Mouse (Mus musculus) left cerebral cortex, adult 9 months (tissue): ENCODE data around the gene Gigyf2.

Experiments
- DNase-seq, 2 experiments: peaks; one replicate each; pipeline ENCODE4 v3.0.0; 2022; ENCODE audit warnings: low spot score in 2 of 2

The Gigyf2 gene

GRCm38 (mm10) chr1:87316672-87317071 is 10.1 kb upstream of the Gigyf2 start:
- peak in 1 of 2 experiments; percentile 19 for DNase-seq

- no peak for DNase-seq
Observed at GRCm38 (mm10) chr1:87321071-87321470, 5.7 kb upstream of the Gigyf2 start.

DNA sequence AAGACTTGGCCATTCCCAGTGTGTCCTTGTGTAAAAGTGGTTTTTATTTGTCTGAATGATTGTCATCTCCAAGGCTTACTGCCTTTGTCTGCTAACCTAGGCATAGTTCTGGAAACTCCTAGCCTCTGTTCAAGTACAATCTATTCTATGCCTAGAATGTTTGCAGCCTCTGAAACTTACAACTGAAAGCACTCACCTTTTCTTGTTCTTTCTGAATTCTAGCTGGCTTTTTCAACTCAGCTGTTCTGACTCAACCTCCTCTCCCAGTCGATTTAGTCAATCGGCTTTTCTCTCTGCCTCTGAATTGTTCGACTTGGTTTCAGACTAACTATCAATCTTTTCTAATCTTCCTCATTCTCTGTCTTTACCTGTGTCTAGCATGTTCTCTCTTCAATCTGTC is 4.0 kb upstream of the Gigyf2 start:
- no peak for DNase-seq

DNA sequence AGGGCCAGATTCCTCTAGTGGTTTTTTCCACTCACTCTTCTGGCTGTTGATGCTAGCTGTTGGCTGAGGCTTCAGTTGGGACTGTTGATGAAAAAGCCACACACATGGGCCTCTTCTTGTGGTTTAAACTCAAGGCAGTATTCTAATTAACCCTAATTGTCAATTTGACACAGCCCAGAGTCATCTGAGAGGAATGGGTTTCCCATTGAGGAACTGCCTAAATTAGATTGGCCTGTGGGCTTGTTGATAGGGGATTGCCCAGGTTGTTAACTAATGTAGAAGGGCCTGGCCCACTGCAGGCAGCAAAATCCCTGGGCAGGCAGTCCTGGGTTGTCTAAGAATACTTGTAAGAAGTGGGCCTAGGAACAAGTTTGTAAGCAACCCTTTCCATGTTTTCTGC is 2.1 kb upstream of the Gigyf2 start:
- DNase-seq: no peak

- DNase-seq: peak in 1 of 2 experiments; percentile 28
Observed at GRCm38 (mm10) chr1:87327165-87327861, 515 bp downstream of the Gigyf2 start.

DNA sequence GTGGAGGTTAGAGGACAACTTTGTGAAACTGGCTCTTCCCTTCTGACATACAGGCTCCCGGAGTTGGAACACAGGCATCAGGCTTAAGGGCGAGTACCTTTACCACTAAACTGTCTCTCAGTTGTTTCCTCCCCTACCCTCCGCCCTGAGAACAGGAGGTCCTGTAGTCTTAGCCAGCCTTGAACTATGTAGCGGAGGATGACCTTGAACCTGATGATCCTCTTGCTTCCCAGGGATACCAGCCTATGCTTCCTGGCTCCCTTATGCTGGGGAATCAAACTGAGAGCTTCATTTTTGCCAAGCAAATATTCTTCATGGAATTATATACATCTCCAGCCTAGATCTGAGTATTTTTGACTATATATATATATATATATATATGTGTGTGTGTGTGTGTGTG is 5.0 kb downstream of the Gigyf2 start:
- DNase-seq: no peak

DNA sequence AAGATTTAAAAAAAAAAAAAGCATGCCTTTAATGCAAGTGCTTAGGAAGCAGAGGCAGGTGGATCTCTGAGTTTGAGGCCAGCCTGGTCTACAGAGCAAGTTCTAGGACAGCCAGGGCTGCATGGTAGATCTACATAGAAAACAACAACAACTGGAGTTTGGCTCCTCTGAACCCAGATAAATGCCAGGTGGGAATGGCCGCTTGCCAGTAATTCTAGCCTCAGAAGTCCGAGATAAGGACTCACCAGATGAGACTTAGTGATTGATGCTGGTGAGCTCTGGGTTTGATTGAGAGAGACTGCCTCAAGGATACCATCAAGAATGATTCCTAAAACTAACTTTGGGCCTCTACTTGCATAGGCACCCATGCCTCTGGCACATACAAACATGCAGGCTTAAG is 23.8 kb downstream of the Gigyf2 start:
- no peak for DNase-seq

DNA sequence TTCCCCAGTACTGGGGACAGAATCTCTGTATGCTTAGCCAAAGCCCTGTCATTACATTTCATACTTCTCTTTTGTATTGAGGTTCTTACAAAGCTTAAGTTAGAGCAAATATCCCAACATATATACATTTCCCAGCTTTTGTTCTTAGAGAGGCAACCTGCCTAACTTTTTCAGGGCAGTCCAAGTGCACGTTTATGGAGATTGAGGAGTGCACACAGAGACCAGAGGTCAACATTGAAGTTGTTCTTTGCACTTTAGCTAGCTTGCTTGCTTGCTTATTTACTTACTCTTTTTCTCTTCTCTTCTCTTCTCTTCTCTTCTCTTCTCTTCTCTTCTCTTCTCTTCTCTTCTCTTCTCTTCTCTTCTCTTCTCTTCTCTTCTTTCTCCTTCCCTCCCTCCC is 33.5 kb downstream of the Gigyf2 start:
- no peak for DNase-seq

GRCm38 (mm10) chr1:87378024-87378560 is 51.3 kb downstream of the Gigyf2 start:
- no peak for DNase-seq

DNA sequence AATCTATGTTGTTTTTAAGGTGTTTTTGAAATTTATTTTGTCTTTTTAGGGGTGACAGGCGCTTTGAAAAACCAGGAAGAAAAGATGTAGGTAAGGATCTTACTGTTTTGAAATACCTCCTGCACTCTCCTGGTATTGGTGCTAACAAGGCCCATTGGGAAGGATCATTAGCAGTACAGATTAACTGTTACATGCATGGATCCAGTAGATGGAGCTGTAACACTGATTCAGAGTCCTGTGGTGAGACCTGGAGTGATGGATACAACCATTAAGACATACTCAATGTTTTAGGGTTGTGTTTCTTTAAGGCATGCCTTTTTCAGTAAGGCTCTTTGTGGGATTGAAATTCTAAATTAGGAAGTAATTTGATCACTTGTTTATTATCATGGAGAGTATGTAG is 53.1 kb downstream of the Gigyf2 start:
- DNase-seq: no peak

- no peak for DNase-seq
Observed at GRCm38 (mm10) chr1:87381152-87381551, 54.4 kb downstream of the Gigyf2 start.

DNA sequence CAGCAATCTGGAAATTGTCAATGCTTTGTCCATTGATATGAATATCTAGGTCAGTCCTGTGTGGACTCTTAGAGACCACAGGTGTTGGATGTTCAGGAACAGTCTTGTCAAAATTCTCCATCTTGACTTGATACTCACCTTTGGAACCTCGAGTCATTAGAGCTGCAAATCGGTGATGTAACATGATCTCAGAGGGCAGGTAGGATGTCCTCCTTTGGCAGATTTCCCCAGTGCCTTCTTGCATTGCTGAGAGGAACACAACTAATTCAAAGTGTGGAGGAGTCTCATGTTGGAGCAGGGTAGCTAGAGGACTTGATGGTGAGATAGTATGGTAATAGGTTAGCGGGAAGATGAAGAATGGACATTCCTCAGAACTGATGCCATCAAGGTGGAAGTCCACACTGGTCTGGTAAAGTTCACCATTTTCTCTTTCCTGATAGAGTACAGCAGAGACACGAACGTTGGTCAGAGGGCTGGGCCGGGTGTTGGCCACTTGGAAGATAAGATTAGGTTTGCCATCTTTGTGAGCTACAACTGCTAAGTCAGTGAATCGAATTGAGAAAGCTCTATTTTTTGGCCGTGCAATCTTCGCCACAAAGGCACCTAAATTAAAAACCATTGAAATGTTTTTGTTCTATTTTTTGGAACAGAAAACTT is 59.8 kb downstream of the Gigyf2 start:
- no peak for DNase-seq

DNA sequence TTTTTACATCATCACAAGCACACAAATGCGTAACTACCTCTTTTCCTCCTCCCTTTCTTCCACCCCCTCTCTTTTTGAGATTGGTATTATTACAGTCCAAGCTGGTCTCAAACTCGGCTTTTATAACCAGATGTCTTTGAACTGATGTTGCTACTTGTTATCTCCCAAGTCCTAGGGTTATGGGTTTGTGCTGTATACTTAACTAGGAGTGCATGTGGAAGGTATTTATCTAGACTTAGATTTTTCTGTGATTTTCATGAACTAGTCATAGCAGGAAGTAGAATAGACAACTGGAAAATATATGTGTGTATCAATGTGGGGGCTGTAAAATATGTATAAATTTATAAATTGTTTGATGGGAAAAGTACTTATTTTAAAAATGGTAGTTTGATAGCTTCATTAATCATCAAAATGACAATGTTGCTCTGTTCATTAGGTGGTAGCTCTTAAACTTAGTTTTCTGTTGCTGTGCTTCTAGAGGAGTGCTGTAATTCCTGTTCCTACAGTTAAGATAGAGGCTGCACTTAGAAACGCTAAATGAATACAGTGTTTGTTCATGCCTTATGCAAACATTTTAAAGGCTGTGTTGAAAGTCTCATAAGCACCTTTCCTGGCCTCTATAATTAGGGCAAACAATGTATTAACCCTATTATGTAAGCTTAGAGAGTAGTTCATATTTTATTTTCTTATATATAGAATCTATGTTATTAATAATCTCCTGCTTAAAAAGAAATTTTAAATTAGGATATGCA is 66.8 kb downstream of the Gigyf2 start:
- no peak for DNase-seq

DNA sequence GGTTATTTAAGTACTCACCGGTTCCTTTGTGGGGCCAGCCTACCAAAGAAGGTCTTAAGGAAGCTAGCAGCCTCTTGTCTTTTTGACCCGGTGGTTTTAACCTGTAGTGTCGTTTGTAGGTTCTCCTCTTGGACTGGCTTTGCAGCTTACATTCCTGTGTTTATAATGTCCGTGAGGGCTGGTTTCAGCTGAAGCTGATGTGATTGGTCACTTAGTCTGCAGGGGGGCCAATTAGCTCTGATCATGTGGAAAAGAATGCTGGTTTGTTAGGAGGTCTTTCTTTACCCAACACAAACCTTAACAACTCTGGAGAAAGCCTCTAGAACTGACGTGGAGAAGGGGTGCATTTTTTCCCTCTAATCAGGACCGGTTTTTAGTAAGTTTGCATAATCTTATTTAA is 67.8 kb downstream of the Gigyf2 start, which contains the start of gene Kcnj13:
Kcnj13 (minus strand) TSS at position 136 of the 400 bp plus-strand sequence.
- no peak for DNase-seq

DNA sequence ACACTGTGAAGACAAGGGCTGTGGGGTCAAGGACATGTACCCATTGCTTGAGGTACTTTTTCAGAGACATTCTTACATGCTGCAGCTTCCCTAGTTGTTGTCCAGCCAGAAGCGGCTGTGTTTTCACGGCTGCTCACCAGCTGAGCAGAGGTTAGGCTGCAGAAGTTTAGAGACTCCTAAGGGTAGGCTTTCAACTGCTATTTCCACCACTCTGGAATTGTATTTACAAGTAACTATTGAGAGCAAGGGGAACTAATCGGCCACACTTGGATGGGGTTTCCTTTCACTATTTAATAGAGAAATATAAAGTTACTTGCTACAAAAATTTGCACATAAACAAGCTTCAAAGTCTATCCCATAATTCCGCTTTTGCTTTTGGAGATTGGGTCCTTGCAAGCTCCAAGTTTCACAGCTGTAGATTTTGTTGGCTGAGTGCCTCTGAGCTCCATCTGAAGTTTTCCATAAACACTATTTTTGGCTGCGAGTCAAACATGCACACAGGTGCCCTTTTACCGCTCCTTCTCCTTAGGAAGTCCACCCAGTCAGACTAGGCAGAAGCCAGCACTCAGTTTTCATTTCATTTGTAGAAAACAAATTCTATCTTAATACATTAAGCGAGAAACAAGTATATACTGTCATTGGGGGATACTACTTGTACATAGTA is 70.3 kb downstream of the Gigyf2 start:
- no peak for DNase-seq

GRCm38 (mm10) chr1:87404710-87405109 is 77.9 kb downstream of the Gigyf2 start:
- no peak for DNase-seq

DNA sequence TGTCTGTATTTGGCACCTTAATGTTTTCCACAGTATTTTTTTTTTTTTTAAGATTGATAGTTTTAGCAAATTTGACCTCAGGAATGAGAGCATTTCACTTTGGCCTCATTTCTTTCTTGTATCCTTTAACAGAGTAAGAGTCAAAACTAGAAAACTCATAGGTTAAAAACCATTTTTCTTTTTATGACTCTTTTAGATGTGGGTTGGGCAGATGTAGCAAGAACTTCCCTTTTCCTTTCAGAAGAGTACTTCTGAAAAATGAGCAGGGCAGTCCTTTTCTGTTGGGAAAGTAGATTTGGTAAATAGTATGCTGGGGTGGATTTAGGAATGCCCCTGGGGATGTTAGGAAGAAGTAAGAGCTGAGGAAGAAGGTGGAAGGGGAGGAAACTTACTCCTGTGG is 79.2 kb downstream of the Gigyf2 start:
- DNase-seq: no peak

DNA sequence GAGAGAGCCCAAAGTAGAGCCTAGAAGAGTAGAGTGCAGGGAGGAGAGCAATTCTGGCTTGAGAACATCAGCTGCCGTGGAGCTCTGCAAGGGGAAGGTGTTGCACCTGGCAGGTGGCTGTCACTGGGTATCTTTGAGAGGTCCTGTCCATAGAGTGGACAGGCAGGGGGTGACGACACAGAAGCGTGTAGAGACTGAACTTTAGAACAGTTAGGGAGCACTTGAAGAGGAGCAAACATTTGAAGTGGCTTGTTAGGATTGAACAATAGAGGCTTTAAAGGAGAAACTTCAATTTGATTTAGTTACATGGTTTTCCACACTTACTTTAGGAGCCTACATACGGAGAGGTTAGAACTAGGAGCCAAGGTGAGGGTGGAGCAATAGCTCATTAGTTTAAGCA is 82.6 kb downstream of the Gigyf2 start:
- DNase-seq: no peak

DNA sequence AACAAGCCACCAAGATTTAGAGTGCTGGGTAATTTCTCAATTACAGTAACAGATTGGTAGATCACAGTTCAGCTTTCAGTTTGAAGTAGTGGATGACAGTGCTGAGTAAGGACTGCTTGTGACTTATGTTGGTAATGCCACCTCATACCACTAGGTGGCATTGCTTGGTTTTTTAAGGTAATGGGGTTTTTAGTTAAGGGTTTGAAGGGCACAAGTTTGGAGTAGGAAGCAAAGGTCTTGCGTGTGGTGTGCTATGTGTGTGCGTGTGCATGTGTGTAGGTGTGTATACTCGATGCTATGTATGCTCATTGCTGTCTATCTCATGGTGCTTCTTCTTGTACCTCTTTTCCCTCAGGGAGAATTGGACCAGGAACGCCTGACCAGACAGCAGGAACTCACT is 91.9 kb downstream of the Gigyf2 start:
- no peak for DNase-seq

DNA sequence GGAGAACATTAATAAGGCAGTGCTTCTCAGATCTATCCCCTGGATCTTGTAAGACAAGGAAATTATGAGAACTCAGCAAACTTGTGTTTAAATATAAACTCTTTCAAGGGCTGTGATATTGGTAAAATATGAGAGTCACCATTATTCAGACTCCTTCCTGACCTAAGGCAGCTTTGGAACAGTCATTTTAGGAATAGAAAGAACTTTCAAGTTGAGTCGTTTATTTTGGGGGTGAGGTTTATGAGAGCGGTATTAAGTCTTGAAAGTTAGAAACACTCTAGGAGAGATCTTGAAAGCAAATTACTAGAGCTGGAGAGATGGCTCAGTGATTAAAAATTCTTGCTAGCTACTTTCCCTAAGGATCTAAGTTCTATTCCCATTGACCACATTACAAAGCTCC is 108.3 kb downstream of the Gigyf2 start:
- no peak for DNase-seq

DNA sequence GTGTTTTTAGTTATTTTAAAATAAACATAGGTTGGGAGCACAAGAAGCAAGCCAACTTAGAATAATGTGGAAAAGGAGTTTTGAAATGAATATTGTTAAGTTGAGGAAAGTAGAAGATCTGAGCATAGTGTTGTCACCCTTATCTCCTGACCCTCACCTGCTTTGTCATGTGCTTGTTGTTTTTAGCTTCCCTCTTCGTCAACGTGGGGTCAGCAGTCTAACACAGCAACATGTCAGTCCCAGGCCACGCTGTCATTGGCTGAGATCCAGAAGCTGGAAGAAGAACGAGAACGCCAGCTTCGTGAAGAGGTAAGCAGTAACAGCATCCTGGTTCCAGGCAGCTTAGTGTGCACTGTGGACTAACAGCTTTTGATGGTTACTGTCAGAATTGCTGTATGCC is 109.8 kb downstream of the Gigyf2 start:
- no peak for DNase-seq
